Mouse (Mus musculus): ENCODE measurements around the gene Ube2r2. TPM values are rescaled to one million over a fixed set of nuclear protein-coding genes. Genes with fewer than 3 reads are reported as not detected.

The Ube2r2 gene
- polyA plus RNA-seq, 1 experiment from 2014 or later: 90.7 TPM

GRCm38 (mm10) chr4:41208050-41208449 is 72.5 kb downstream of the Ube2r2 start:
- H3K4me1 ChIP-seq (ENCODE audit: control insufficient read depth, insufficient read depth, low read length): no peaks in the 10 kb centered on the region
- H3K27ac ChIP-seq (replicated peaks; ENCODE audit: low read depth, low read length): no peak overlapping the region
- ATAC-seq (ENCODE audit: low read depth) (no peak), DNase-seq (ENCODE audit: low spot score) (no peak)
- H3K36me3 ChIP-seq (ENCODE audit: control insufficient read depth, insufficient read depth, low read length): peaks cover 93% of the 10 kb centered on the region
- H3K27me3 ChIP-seq (replicated peaks; ENCODE audit: control insufficient read depth, insufficient read depth, low read length): no peaks in the 10 kb centered on the region
- 74% methylated on average over 4 of the region's 4 CpGs for WGBS
- no peak overlapping the region for H3K4me3 ChIP-seq (ENCODE audit: low read depth, low read length)
- H3K9ac ChIP-seq (ENCODE audit: low read depth, low read length): no peak overlapping the region
- no peak overlapping the region for H3K4me2 ChIP-seq (ENCODE audit: low read depth, low read length)
- H3K9me3 ChIP-seq (ENCODE audit: control insufficient read depth, low read length): no peaks in the 10 kb centered on the region

DNA sequence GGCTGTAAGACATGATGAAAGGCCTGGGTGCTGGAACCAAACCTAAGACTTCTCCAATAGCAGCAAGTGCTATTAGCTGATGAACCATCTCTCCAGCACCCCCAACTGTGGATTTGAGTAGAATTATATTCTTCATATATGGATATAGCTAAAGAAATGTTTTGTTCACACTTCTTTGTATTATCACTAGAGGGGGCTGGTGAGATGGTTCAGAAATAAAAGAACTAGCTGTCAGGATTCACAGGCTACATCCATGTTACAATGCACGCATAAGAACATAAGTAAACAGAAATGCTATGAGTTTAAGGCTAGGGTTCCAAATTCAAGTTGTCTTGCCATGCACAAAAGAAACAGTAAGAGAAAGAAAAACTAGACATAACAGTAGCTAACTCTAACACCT is 89.9 kb downstream of the Ube2r2 start:
- 85% methylated on average over 1 of the region's 1 CpGs for WGBS
- DNase-seq (ENCODE audit: low spot score): peak; percentile 45
- no peak overlapping the region for H3K4me3 ChIP-seq (ENCODE audit: low read depth, low read length)

GRCm38 (mm10) chr4:41226351-41226750 is 90.8 kb downstream of the Ube2r2 start:
- H3K27ac ChIP-seq (replicated peaks; ENCODE audit: low read depth, low read length): no peak overlapping the region
- no peak overlapping the region for H3K4me2 ChIP-seq (ENCODE audit: low read depth, low read length)
- no peaks in the 10 kb centered on the region for H3K27me3 ChIP-seq (replicated peaks; ENCODE audit: control insufficient read depth, insufficient read depth, low read length)
- H3K4me3 ChIP-seq (ENCODE audit: low read depth, low read length): no peak overlapping the region
- H3K36me3 ChIP-seq (ENCODE audit: control insufficient read depth, insufficient read depth, low read length): peaks cover 90% of the 10 kb centered on the region
- ATAC-seq (ENCODE audit: low read depth) (no peak), DNase-seq (ENCODE audit: low spot score) (peak; percentile 25)
- no peaks in the 10 kb centered on the region for H3K9me3 ChIP-seq (ENCODE audit: control insufficient read depth, low read length)
- 81% methylated on average over 3 of the region's 3 CpGs for WGBS
- H3K4me1 ChIP-seq (ENCODE audit: control insufficient read depth, insufficient read depth, low read length): no peaks in the 10 kb centered on the region
- H3K9ac ChIP-seq (ENCODE audit: low read depth, low read length): no peak overlapping the region

More for the DNA sequence above, 89.9 kb downstream of the Ube2r2 start:
- H3K9ac ChIP-seq (ENCODE audit: low read depth, low read length): no peak overlapping the region
- H3K36me3 ChIP-seq (ENCODE audit: control insufficient read depth, insufficient read depth, low read length): peaks cover 99% of the 10 kb centered on the region
- no peaks in the 10 kb centered on the region for H3K9me3 ChIP-seq (ENCODE audit: control insufficient read depth, low read length)
- no peaks in the 10 kb centered on the region for H3K27me3 ChIP-seq (replicated peaks; ENCODE audit: control insufficient read depth, insufficient read depth, low read length)
- no peak overlapping the region for H3K4me2 ChIP-seq (ENCODE audit: low read depth, low read length)
- no peaks in the 10 kb centered on the region for H3K4me1 ChIP-seq (ENCODE audit: control insufficient read depth, insufficient read depth, low read length)
- H3K27ac ChIP-seq (replicated peaks; ENCODE audit: low read depth, low read length): no peak overlapping the region
- no peak for ATAC-seq (ENCODE audit: low read depth)

GRCm38 (mm10) chr4:41235621-41236020 is 100.1 kb downstream of the Ube2r2 start:
- H3K27me3 ChIP-seq (replicated peaks; ENCODE audit: control insufficient read depth, insufficient read depth, low read length): no peaks in the 10 kb centered on the region
- 88% methylated on average over 5 of the region's 5 CpGs for WGBS
- H3K27ac ChIP-seq (replicated peaks; ENCODE audit: low read depth, low read length): no peak overlapping the region
- no peak overlapping the region for H3K9ac ChIP-seq (ENCODE audit: low read depth, low read length)
- no peak overlapping the region for H3K4me3 ChIP-seq (ENCODE audit: low read depth, low read length)
- DNase-seq (ENCODE audit: low spot score): no peak
- H3K36me3 ChIP-seq (ENCODE audit: control insufficient read depth, insufficient read depth, low read length): peaks cover 56% of the 10 kb centered on the region
- no peaks in the 10 kb centered on the region for H3K4me1 ChIP-seq (ENCODE audit: control insufficient read depth, insufficient read depth, low read length)
- no peak for ATAC-seq (ENCODE audit: low read depth)
- H3K9me3 ChIP-seq (ENCODE audit: control insufficient read depth, low read length): no peaks in the 10 kb centered on the region
- H3K4me2 ChIP-seq (ENCODE audit: low read depth, low read length): no peak overlapping the region

GRCm38 (mm10) chr4:41240916-41241315 is 105.4 kb downstream of the Ube2r2 start:
- DNase-seq (ENCODE audit: low spot score) (no peak), ATAC-seq (ENCODE audit: low read depth) (no peak)
- WGBS: 76% methylated on average over 3 of the region's 3 CpGs
- Histone ChIP-seq H3K4me3 (ENCODE audit: low read depth, low read length) (no peak overlapping the region), H3K9ac (ENCODE audit: low read depth, low read length) (no peak overlapping the region), H3K4me2 (ENCODE audit: low read depth, low read length) (no peak overlapping the region), H3K27ac (replicated peaks; ENCODE audit: low read depth, low read length) (no peak overlapping the region), H3K36me3 (ENCODE audit: control insufficient read depth, insufficient read depth, low read length) (peaks cover 37% of the 10 kb centered on the region), H3K4me1 (ENCODE audit: control insufficient read depth, insufficient read depth, low read length) (no peaks in the 10 kb centered on the region), H3K9me3 (ENCODE audit: control insufficient read depth, low read length) (no peaks in the 10 kb centered on the region), H3K27me3 (replicated peaks; ENCODE audit: control insufficient read depth, insufficient read depth, low read length) (no peaks in the 10 kb centered on the region)

Other genes with a start within 250 kb of the Ube2r2 start
- 0.84 TPM in 1 of 2 replicates, not detected in the other for gene Spink4, start 215.7 kb upstream of the Ube2r2 start, polyA plus RNA-seq (2014; fragmentation: Nextera tagmentation; extraction: Ambion mirVana)
- 232 and 240 TPM in 2 replicates for gene Bag1, start 187.4 kb upstream of the Ube2r2 start, polyA plus RNA-seq (2014; fragmentation: Nextera tagmentation; extraction: Ambion mirVana)
- 103 TPM in 2 replicates for gene Chmp5, start 187.3 kb upstream of the Ube2r2 start, polyA plus RNA-seq (2014; fragmentation: Nextera tagmentation; extraction: Ambion mirVana)
- gene Nfx1, start 164.8 kb upstream of the Ube2r2 start, polyA plus RNA-seq (2014; fragmentation: Nextera tagmentation; extraction: Ambion mirVana): 78.4 and 85.0 TPM in 2 replicates
- gene Aqp7, start 87.6 kb upstream of the Ube2r2 start, polyA plus RNA-seq (2014; fragmentation: Nextera tagmentation; extraction: Ambion mirVana): 0.18 and 0.74 TPM in 2 replicates
- 18.4 and 20.4 TPM in 2 replicates for gene Aqp3, start 37.6 kb upstream of the Ube2r2 start, polyA plus RNA-seq (2014; fragmentation: Nextera tagmentation; extraction: Ambion mirVana)
- 24.9 and 29.4 TPM in 2 replicates for gene Nol6, start 11.3 kb upstream of the Ube2r2 start, polyA plus RNA-seq (2014; fragmentation: Nextera tagmentation; extraction: Ambion mirVana)
- 62.4 and 62.7 TPM in 2 replicates for gene Ubap2, start 139.4 kb downstream of the Ube2r2 start, polyA plus RNA-seq (2014; fragmentation: Nextera tagmentation; extraction: Ambion mirVana)
- gene Dcaf12, start 179.1 kb downstream of the Ube2r2 start, polyA plus RNA-seq (2014; fragmentation: Nextera tagmentation; extraction: Ambion mirVana): 50.8 and 51.7 TPM in 2 replicates
- 44.8 and 46.6 TPM in 2 replicates for gene Ubap1, start 213.3 kb downstream of the Ube2r2 start, polyA plus RNA-seq (2014; fragmentation: Nextera tagmentation; extraction: Ambion mirVana)